Mouse (Mus musculus) lung, embryonic 14.5 days (tissue): ENCODE measurements at regions not wholly inside any gene's neighbourhood (a gene's known extent, or its start where the extent isn't known, plus 50 kb on each side); places are given as distances from the start of the nearest gene placed in this dataset.

Experiments
- ATAC-seq: fragments of 200-750 bp; cut with Nextera tagmentation; 2 replicates; pipeline ENCODE4 v1.8.0; 2017; ENCODE audit warnings: mild to moderate bottlenecking, moderate TSS enrichment, moderate library complexity; ENCODE audit not compliant: insufficient read depth
- DNase-seq: peaks from one replicate; pipeline ENCODE4 v3.0.0-alpha.2; 2015
- H3K27ac ChIP-seq: fragments of 300-500 bp; sonication (generic); 2 replicates; pipeline ENCODE4 v1.5.1; 2014; ENCODE audit warnings: low read depth, mild to moderate bottlenecking, moderate library complexity
- H3K27me3 ChIP-seq: fragments of 300-500 bp; sonication (generic); 2 replicates; pipeline ENCODE4 v1.6.1; 2014; ENCODE audit warnings: low read length, control low read depth; ENCODE audit not compliant: insufficient read depth
- H3K36me3 ChIP-seq: fragments of 300-500 bp; sonication (generic); 2 replicates; pipeline ENCODE4 v1.6.1; 2014; ENCODE audit warnings: control low read depth; ENCODE audit not compliant: insufficient read depth
- H3K4me1 ChIP-seq: fragments of 300-500 bp; sonication (generic); 2 replicates; pipeline ENCODE4 v1.6.1; 2014; ENCODE audit warnings: antibody characterized with exemption, control low read depth; ENCODE audit not compliant: insufficient read depth
- H3K4me2 ChIP-seq: fragments of 300-500 bp; sonication (generic); 2 replicates; pipeline ENCODE4 v1.6.1; 2014; ENCODE audit warnings: mild to moderate bottlenecking
- H3K4me3 ChIP-seq: fragments of 300-500 bp; sonication (generic); 2 replicates; pipeline ENCODE4 v1.5.1; 2014; ENCODE audit warnings: low read depth, low read length
- H3K9ac ChIP-seq: fragments of 300-500 bp; sonication (generic); 2 replicates; pipeline ENCODE4 v1.6.1; 2014
- H3K9me3 ChIP-seq: fragments of 300-500 bp; sonication (generic); 2 replicates; pipeline ENCODE4 v1.6.1; 2016; ENCODE audit warnings: low read depth, low read length, control low read depth
- CTCF ChIP-seq: IDR thresholded peaks from 2 replicates; pipeline ENCODE4 v1.5.1; 2016; ENCODE audit warnings: antibody characterized with exemption, low read depth
- WGBS: fragments of 180-500 bp; shearing (Covaris S2); extraction: QIAGEN DNeasy Blood & Tissue Kit; methylation state at CpG from one replicate; pipeline ENCODE4 v1.1.7; 2014; 5-methylcytosine and 5-hydroxymethylcytosine counted together

DNA sequence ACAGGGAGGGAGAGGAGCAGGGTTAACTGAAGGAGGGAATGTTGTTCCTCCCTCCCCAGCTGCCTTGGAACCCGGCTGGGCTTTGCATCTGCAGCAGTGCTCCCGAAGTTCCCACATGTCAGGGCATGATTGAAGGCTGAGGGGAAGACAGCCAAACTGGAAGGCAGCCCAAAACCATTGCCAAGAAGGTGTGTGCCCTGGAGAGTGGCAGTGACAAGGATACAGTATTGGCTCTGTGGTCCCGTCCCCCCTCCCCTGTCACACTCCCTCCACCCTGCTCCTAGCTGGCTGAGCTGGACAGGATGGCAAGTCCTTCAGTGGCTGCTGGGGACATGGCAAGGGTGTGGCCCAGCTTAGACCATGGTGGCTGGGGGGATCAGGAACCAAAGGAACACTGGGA lies 79.1 kb downstream of the Cyp26b1 start:
- Histone ChIP-seq H3K27me3 (no peaks in the 10 kb centered on the region), H3K4me1 (no peaks in the 10 kb centered on the region), H3K9ac (no peak overlapping the region), H3K4me2 (no peak overlapping the region), H3K27ac (no peak overlapping the region), H3K4me3 (no peak overlapping the region), H3K9me3 (no peaks in the 10 kb centered on the region), H3K36me3 (no peaks in the 10 kb centered on the region)
- DNase-seq (peak; percentile 31), ATAC-seq (peak; percentile 60; the same call in 1 of the 2 replicates)
- 13% methylated on average over 3 of the region's 3 CpGs for whole genome bisulfite sequencing
- no peak for TF ChIP-seq CTCF

- H3K4me1 ChIP-seq: no peaks in the 10 kb centered on the region
- H3K9ac ChIP-seq: no peak overlapping the region
- no peaks in the 10 kb centered on the region for H3K9me3 ChIP-seq
- no peak for TF ChIP-seq CTCF
- H3K27ac ChIP-seq: no peak overlapping the region
- H3K27me3 ChIP-seq: no peaks in the 10 kb centered on the region
- DNase-seq: no peak
- no peaks in the 10 kb centered on the region for H3K36me3 ChIP-seq
- WGBS: 74% methylated on average over 3 of the region's 3 CpGs
- no peak overlapping the region for H3K4me3 ChIP-seq
- H3K4me2 ChIP-seq: no peak overlapping the region
- no peak for ATAC-seq
Observed at GRCm38 (mm10) chr6:84508598-84508997, 85.1 kb downstream of the Cyp26b1 start.

GRCm38 (mm10) chr6:84506675-84507074 lies 87.0 kb downstream of the Cyp26b1 start:
- peak; percentile 10 for DNase-seq
- WGBS: 26% methylated on average over 1 of the region's 1 CpGs
- no peak for ATAC-seq
- TF ChIP-seq CTCF: peak; percentile 56
- no peaks in the 10 kb centered on the region for H3K9me3 ChIP-seq
- no peaks in the 10 kb centered on the region for H3K36me3 ChIP-seq
- H3K4me3 ChIP-seq: no peak overlapping the region
- no peaks in the 10 kb centered on the region for H3K27me3 ChIP-seq
- H3K4me1 ChIP-seq: no peaks in the 10 kb centered on the region
- no peak overlapping the region for H3K4me2 ChIP-seq
- no peak overlapping the region for H3K27ac ChIP-seq
- H3K9ac ChIP-seq: no peak overlapping the region

DNA sequence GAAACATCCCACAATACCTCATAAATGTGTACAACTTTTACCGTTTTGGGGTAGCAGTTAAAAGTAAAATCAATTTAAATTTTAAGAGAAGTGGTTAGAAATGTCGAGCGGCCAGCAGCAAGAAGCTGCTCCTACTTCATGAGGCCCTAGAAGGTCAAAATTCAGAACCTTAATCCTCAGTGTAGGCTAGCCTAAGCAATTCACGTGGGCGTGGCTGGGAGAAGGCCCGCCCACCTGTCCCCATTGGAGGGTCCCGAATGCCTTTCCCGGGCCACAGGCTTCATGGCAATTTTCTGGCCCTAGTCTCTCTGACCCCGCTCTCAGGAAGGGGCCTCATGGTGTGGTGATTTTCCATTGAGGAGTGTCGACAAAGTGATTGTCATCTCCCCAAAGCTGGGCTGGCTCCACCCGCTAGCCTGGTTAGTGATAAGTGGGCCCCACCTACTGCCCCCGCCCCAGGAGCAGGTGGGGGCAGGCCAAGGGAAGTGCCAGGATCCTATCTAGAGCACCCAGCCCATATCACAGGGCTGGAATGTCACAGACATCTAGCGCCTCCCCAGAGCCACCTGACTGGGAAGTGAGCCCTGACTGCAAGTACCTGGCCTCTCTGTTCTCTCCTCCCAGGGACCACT lies 93.3 kb downstream of the Cyp26b1 start:
- Histone ChIP-seq H3K4me3 (no peak overlapping the region), H3K36me3 (no peaks in the 10 kb centered on the region), H3K4me2 (no peak overlapping the region), H3K27ac (no peak overlapping the region), H3K4me1 (no peaks in the 10 kb centered on the region), H3K9me3 (no peaks in the 10 kb centered on the region), H3K9ac (no peak overlapping the region), H3K27me3 (no peaks in the 10 kb centered on the region)
- no peak for TF ChIP-seq CTCF
- ATAC-seq: no peak
- WGBS: 31% methylated on average over 13 of the region's 13 CpGs
- DNase-seq: no peak

DNA sequence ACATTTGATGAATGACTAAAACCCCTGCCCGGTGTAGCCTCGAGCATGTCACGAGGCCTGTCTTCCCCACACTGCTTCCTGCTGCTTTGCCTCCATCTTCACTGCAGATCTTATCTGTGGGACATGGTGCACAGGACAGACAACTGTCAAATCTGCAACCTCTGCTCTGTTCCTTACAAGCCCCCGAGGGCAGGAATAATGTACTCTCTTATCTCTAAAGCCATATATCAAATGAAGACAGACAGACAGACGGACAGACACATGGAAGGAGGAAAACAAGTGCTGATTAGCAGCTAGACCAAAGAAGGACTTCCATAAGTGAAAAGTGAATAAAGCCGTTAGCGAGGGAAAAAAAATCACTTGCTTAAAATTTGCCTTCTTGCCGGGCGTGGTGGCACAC lies 95.6 kb downstream of the Cyp26b1 start:
- no peak for TF ChIP-seq CTCF

GRCm38 (mm10) chr6:84493676-84494075 lies 100.0 kb downstream of the Cyp26b1 start:
- 53% methylated on average over 6 of the region's 6 CpGs for WGBS
- Histone ChIP-seq H3K27me3 (no peaks in the 10 kb centered on the region), H3K4me1 (no peaks in the 10 kb centered on the region), H3K36me3 (no peaks in the 10 kb centered on the region), H3K4me3 (no peak overlapping the region), H3K9ac (no peak overlapping the region), H3K4me2 (no peak overlapping the region), H3K9me3 (no peaks in the 10 kb centered on the region), H3K27ac (no peak overlapping the region)
- no peak for ATAC-seq
- TF ChIP-seq CTCF: no peak
- no peak for DNase-seq

More for the DNA sequence above, 95.6 kb downstream of the Cyp26b1 start:
- no peak overlapping the region for H3K4me3 ChIP-seq
- no peaks in the 10 kb centered on the region for H3K36me3 ChIP-seq
- H3K4me1 ChIP-seq: no peaks in the 10 kb centered on the region
- no peak for DNase-seq
- ATAC-seq: no peak
- no peaks in the 10 kb centered on the region for H3K27me3 ChIP-seq
- no peak overlapping the region for H3K4me2 ChIP-seq
- WGBS: 51% methylated on average over 9 of the region's 9 CpGs
- H3K9ac ChIP-seq: no peak overlapping the region
- H3K9me3 ChIP-seq: no peaks in the 10 kb centered on the region
- H3K27ac ChIP-seq: no peak overlapping the region

DNA sequence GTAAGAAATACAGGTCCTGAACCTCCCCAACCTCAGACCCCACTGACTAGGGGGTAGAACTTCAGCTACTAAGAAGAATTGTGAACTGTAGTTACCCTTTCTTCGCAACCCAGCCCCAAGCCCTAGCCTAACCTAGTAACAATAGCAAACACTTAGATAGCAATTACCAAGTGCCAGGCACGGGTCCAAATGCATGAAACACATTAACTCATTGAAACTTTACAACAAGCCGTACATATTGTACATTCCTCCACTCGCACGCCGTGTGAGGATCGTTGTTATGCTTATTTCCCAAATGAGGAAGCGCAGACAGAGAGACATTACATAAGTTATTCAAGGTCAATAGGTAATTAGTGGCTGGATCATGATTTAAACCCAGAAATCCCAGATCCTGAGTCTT lies 100.5 kb downstream of the Cyp26b1 start:
- no peaks in the 10 kb centered on the region for H3K36me3 ChIP-seq
- H3K27me3 ChIP-seq: no peaks in the 10 kb centered on the region
- H3K4me2 ChIP-seq: no peak overlapping the region
- 52% methylated on average over 8 of the region's 8 CpGs for WGBS
- H3K4me1 ChIP-seq: no peaks in the 10 kb centered on the region
- H3K9ac ChIP-seq: no peak overlapping the region
- no peaks in the 10 kb centered on the region for H3K9me3 ChIP-seq
- TF ChIP-seq CTCF: no peak
- no peak overlapping the region for H3K27ac ChIP-seq
- DNase-seq (peak; percentile 28), ATAC-seq (no peak)
- H3K4me3 ChIP-seq: no peak overlapping the region

- Histone ChIP-seq H3K4me3 (no peak overlapping the region), H3K27me3 (no peaks in the 10 kb centered on the region), H3K4me1 (no peaks in the 10 kb centered on the region), H3K9ac (no peak overlapping the region), H3K9me3 (no peaks in the 10 kb centered on the region), H3K4me2 (no peak overlapping the region), H3K36me3 (no peaks in the 10 kb centered on the region), H3K27ac (no peak overlapping the region)
- WGBS: 91% methylated on average over 2 of the region's 2 CpGs
- TF ChIP-seq CTCF: no peak
- DNase-seq (no peak), ATAC-seq (no peak)
Observed at GRCm38 (mm10) chr6:84492594-84492993, 101.1 kb downstream of the Cyp26b1 start.
